Mouse (Mus musculus): ENCODE results near the gene Frmd4b.

DNA sequence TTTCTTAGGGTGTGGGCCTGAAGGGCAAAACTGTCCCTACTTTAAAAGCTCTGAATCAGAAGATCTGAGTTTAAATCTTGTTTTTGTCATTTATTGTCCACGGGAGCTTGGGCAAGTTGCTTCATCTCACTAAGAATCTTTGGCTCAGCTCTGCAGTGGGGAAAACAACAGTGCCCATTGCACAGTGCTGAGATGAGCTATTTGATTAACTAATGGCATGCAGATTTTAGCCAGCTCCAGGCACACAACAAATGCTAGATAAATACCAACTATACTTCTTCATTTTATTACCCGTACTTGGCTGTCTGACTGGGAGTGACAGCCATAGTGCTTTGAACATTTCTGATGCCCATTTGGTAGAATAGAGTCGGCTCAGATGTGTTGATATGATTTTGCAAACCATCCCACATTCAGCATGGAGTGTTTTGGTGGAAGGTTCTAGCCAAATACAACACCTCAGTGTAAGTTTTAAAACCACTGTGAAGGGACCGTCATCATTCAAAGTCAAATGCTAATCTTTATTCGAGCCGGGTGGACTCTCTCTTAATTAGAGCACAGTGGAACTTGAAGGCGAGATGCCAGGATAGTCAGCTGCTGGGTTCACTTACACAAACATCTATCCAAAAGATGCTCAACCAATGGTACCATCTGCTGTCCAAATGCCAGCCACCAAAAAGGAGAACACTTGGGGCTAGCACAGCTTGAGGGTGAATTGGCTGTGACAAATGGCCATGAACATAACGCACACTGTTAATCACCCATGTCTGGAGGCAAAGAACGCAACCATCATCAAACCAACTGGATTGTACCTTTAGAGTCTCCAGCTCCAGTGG, 313.8 kb downstream of the Frmd4b start:
- TF ChIP-seq POLR2A (IDR thresholded peaks at IDR 0.05; ENCODE audit: control insufficient read depth, extremely low read depth, insufficient read depth, low read length, poor library complexity) (no peak), CTCF (IDR thresholded peaks at IDR 0.05; ENCODE audit: borderline replicate concordance, control insufficient read depth, extremely low read depth, insufficient read depth, low read length, poor library complexity) (no peak)

All from thymus, adult 2 months (tissue).